Mouse (Mus musculus) forebrain, embryonic 13.5 days (tissue): ENCODE measurements around the gene Fam151a. TPM values are rescaled to one million over a fixed set of nuclear protein-coding genes. Genes with fewer than 3 reads are reported as not detected.
"Not testable (repeated sequence)": the region's sequence is repeated elsewhere in the genome, so short reads cannot be mapped to it uniquely, and the experiment has no call there.

Experiments used
- ATAC-seq: fragments of 200-750 bp; cut with Nextera tagmentation; 2 replicates; pipeline ENCODE4 v1.8.0; 2017
- H3K27ac ChIP-seq: fragments of 300-500 bp; sonication (generic); 2 replicates; pipeline ENCODE4 v1.5.1; 2015; ENCODE audit warnings: inconsistent platforms, mild to moderate bottlenecking, moderate library complexity
- H3K27me3 ChIP-seq: fragments of 300-500 bp; sonication (generic); 2 replicates; pipeline ENCODE4 v1.6.1; 2015; ENCODE audit warnings: mild to moderate bottlenecking, inconsistent platforms
- H3K36me3 ChIP-seq: fragments of 300-500 bp; sonication (generic); 2 replicates; pipeline ENCODE4 v1.6.1; 2015; ENCODE audit warnings: mild to moderate bottlenecking, inconsistent platforms; ENCODE audit not compliant: poor library complexity, severe bottlenecking
- H3K4me1 ChIP-seq: fragments of 300-500 bp; sonication (generic); 2 replicates; pipeline ENCODE4 v1.6.1; 2015; ENCODE audit warnings: inconsistent platforms
- H3K4me2 ChIP-seq: fragments of 300-500 bp; sonication (generic); 2 replicates; pipeline ENCODE4 v1.6.1; 2015; ENCODE audit warnings: inconsistent platforms, mild to moderate bottlenecking, moderate library complexity
- H3K4me3 ChIP-seq: fragments of 300-500 bp; sonication (generic); 2 replicates; pipeline ENCODE4 v1.5.1; 2015; ENCODE audit warnings: mild to moderate bottlenecking, inconsistent platforms
- H3K9ac ChIP-seq: fragments of 300-500 bp; sonication (generic); 2 replicates; pipeline ENCODE4 v1.6.1; 2015; ENCODE audit warnings: mild to moderate bottlenecking, inconsistent platforms
- H3K9me3 ChIP-seq: fragments of 300-500 bp; sonication (generic); replicated peaks from 2 replicates; pipeline ENCODE4 v1.6.1; 2016; ENCODE audit warnings: inconsistent platforms
- WGBS: fragments of 180-500 bp; shearing (Covaris S2); methylation state at CpG from one replicate; pipeline ENCODE4 v1.1.7; 2015; 5-methylcytosine and 5-hydroxymethylcytosine counted together
- polyA plus RNA-seq: library from polyadenylated mRNA; unstranded; fragments of >200 nt; fragmentation: Nextera tagmentation; extraction: Ambion mirVana; gene quantifications from 2 replicates; pipeline ENCODE4 v1.2.1, GENCODE M21; 2015

Gene Fam151a
- polyA plus RNA-seq, 1 experiment from 2014 or later: not detected

DNA sequence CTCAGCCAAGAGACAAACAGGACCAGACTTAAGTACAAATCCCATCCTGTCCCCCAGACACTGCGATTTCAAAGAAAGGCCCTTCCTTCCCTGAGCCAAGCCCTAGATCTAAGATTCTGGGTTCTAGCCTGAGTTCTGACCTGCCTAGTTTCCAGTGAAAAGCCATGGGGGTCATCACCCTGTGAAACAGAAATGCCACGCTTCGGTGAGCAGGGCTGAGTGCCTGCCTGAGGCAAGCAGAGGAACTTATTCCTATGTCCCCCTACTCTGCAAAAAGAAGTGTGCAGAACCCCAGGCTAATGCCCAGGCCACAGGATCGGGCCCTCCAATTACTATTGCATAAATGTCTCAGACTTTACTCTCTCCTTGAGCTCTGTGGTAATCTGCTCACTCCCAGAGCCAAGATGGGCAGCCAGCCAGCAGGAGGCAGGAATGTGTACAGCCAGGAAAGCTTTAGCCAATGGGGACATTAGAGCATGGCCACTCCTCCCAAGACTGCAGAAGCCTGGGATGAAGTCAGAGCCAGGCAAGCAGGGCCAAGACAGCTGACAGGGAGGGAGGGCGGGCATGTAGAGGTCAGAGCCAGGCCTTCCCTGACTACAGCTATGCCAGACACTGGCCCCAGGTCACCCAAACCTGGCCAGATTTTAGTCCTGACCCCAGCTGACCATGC is 44.6 kb downstream of the Fam151a start:
- Histone ChIP-seq H3K27ac (peak overlapping the region; percentile 68), H3K9me3 (no peaks in the 10 kb centered on the region), H3K4me3 (no peak overlapping the region), H3K4me2 (no peak overlapping the region), H3K36me3 (no peaks in the 10 kb centered on the region), H3K9ac (no peak overlapping the region), H3K27me3 (no peaks in the 10 kb centered on the region), H3K4me1 (peaks cover 54% of the 10 kb centered on the region)
- WGBS: 29% methylated on average over 5 of the region's 5 CpGs
- ATAC-seq: peak; percentile 81

DNA sequence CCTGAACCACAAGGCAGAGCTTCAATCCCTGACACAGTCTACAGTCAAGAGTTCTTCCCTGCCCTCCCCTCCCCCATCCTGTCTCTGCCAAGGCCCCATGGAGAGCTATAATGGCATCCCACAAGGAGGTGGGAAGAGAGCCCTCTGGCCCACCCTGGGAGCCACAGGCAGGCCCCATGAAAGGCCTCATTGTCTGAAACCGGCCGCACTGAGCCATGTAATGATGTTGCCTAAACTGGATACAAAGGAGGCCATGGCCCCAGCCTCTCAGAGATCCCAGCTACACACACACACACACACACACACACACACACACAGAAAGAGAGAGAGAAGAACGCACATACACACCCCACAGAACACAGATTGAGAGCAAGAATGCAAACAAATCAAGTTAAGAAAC is 46.4 kb downstream of the Fam151a start:
- no peaks in the 10 kb centered on the region for H3K36me3 ChIP-seq
- no peak overlapping the region for H3K4me2 ChIP-seq
- no peak overlapping the region for H3K27ac ChIP-seq
- H3K4me3 ChIP-seq: no peak overlapping the region
- peak; percentile 75 for ATAC-seq
- H3K9ac ChIP-seq: no peak overlapping the region
- H3K9me3 ChIP-seq: no peaks in the 10 kb centered on the region
- no peaks in the 10 kb centered on the region for H3K27me3 ChIP-seq
- peaks cover 56% of the 10 kb centered on the region for H3K4me1 ChIP-seq
- WGBS: 16% methylated on average over 3 of the region's 3 CpGs

DNA sequence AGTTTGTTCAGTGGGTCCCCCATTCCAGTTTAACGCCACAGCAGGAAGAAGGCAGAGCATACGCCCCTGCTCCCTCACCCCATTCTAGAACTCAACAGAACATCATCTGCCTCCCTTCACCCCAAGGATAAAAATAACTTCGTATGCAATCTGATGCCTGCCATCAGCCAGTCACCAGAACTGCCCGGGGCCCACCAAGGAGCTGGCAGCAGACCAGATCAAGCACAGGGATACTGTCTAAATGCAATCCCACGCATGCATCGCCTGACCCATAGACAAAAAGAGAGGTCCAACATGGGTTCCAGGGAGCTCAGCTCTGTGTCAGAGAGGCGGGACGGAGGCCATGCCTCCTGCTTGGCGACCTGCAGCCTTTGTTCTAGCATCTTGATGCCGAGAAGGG is 49.4 kb downstream of the Fam151a start:
- Histone ChIP-seq H3K4me1 (peaks cover 57% of the 10 kb centered on the region), H3K9me3 (no peaks in the 10 kb centered on the region), H3K27me3 (no peaks in the 10 kb centered on the region), H3K36me3 (no peaks in the 10 kb centered on the region), H3K27ac (no peak overlapping the region), H3K4me3 (no peak overlapping the region), H3K9ac (no peak overlapping the region), H3K4me2 (no peak overlapping the region)
- no peak for ATAC-seq
- WGBS: 63% methylated on average over 10 of the region's 10 CpGs

DNA sequence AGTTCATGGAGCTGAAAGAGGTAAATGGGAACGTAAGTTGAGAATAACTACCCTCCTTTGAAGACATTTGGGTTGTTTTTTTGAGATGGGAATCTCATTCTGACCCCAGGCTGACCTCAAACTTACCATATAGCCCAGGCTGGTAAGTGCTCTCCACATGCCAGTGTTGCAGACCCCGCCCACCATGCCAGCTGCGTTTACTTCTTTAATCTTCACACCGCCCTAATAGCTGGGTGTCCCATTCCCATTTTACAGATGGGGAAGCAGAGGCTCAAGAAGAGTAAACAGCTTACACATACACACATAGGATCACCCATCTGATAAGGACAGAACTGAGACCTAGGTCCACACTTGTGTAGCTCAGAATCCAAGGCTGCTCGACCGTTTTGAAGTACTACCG is 51.1 kb downstream of the Fam151a start:
- no peaks in the 10 kb centered on the region for H3K9me3 ChIP-seq
- no peaks in the 10 kb centered on the region for H3K36me3 ChIP-seq
- no peak overlapping the region for H3K4me3 ChIP-seq
- peaks cover 43% of the 10 kb centered on the region for H3K4me1 ChIP-seq
- no peaks in the 10 kb centered on the region for H3K27me3 ChIP-seq
- 0 out of 2 replicates have a peak overlapping the region, but pooled peaks have one; percentile 77 for H3K27ac ChIP-seq
- H3K4me2 ChIP-seq: no peak overlapping the region
- WGBS: 91% methylated on average over 7 of the region's 7 CpGs
- ATAC-seq: no peak
- no peak overlapping the region for H3K9ac ChIP-seq

DNA sequence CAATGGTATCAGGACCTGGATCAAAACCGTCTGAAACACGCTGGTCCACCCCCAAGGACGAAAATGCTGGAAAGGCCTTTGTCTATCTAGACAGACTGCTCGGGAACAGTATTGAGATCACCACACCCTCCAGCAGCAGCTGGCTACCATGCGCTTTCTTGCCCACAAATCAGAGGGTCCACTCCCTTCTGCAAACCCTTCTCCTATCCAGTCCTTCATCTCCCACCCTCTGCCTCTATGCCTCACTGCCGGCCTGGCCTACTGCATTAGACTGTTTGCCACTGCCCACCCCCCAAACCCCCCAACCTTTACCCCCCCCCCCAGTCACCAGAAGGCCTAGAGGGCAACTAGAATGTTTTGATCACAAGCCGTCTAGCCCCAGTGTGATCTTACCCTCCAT is 51.7 kb downstream of the Fam151a start:
- H3K9me3 ChIP-seq: no peaks in the 10 kb centered on the region
- no peaks in the 10 kb centered on the region for H3K27me3 ChIP-seq
- no peak overlapping the region for H3K4me2 ChIP-seq
- peak; percentile 54 for ATAC-seq
- 46% methylated on average over 7 of the region's 7 CpGs for WGBS
- no peak overlapping the region for H3K4me3 ChIP-seq
- peaks cover 42% of the 10 kb centered on the region for H3K4me1 ChIP-seq
- H3K36me3 ChIP-seq: no peaks in the 10 kb centered on the region
- no peak overlapping the region for H3K9ac ChIP-seq
- peak overlapping the region; percentile 77 for H3K27ac ChIP-seq

DNA sequence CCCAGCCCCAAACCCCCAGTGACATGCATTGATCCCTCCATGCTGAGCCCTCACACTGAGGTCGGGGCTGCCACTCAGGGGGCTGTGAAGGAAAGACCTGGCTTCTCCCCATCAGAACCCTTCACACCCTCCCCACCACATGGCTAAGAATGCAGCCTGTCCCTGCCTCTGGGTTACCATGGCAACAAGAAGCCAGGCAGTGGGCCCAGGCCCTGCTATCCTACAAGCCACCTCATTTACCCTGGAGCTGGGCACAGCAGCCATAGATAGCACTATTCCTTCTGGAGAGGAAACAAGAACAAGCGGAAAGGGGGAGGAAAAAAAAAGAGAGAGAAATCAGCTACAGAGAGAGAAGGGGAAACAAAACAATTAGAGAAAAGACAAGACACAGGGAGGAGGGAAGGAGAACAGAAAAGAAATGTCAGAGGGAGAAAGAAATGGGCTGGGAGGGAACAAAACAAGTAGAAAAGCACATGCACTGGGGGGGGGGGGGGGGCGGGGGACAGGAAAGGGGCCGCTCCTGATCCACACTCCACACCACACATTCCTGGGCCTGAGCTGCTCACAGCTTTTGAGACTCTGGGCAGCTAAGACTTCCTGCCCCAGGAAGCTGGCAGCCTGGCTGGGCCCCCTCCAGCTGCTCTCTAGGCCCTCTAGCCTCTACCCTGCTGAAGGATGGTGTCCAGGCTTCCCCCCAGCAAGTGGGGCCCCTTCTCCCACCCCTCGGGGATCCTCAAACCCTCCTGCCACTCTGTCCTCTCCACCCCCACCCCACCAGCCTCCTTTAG is 52.3 kb downstream of the Fam151a start:
- H3K9me3 ChIP-seq: no peaks in the 10 kb centered on the region
- H3K4me2 ChIP-seq: peak overlapping the region; percentile 12; the same call in 1 of the 2 replicates
- H3K9ac ChIP-seq: peak overlapping the region; percentile 28; the same call in 1 of the 2 replicates
- peaks cover 36% of the 10 kb centered on the region for H3K4me1 ChIP-seq
- H3K4me3 ChIP-seq: no peak overlapping the region
- 0 out of 2 replicates have a peak, but pooled peaks cover 2% of the 10 kb centered on the region for H3K27me3 ChIP-seq
- 0% methylated on average over 3 of the region's 5 CpGs for WGBS
- peak; percentile 92 for ATAC-seq
- no peaks in the 10 kb centered on the region for H3K36me3 ChIP-seq
- H3K27ac ChIP-seq: peak overlapping the region; percentile 77

DNA sequence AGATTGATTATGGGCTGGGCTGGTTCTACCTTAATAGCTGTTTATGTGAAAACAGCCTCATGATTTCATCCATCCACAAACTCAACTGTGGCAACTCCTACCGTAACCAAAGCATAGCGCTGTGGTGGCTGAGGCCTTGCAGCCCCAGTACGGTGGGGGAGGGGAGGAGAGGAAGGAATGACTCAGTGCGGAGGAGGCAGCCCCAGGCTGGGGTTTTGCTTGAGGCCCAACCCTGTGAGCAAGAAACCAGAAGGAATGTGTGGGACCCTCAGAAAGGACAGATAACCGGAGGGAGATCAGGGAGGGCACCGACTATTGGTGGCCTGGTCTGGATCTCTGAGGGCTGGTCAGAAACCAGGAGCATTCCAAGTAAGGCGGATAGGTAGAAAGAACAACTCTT is 54.1 kb downstream of the Fam151a start:
- ATAC-seq: no peak
- Histone ChIP-seq H3K9me3 (no peaks in the 10 kb centered on the region), H3K9ac (no peak overlapping the region), H3K27ac (no peak overlapping the region), H3K4me1 (peaks cover 34% of the 10 kb centered on the region), H3K4me3 (no peak overlapping the region), H3K36me3 (no peaks in the 10 kb centered on the region), H3K27me3 (0 out of 2 replicates have a peak, but pooled peaks cover 2% of the 10 kb centered on the region), H3K4me2 (no peak overlapping the region)
- WGBS: 72% methylated on average over 7 of the region's 7 CpGs

DNA sequence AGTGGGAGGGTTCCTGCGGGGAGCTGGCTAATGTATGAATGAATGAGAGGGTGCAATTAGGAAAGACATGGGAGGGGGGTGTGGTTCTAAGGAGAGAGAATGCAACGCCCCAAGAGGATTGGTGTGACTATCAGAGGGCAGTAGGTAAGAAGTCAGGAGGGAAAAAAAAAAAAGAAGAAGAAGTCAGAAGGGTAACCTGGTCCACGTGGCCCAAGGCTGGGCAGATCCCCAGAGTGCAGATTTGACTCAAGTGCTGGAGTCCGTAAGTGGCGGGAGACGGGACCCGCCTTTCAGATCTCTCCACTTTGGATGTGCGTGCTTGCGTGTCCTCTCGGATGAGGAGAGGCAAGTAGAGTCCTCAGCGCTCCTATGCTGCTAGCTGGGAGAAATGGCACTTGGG is 54.9 kb downstream of the Fam151a start:
- no peak for ATAC-seq
- 85% methylated on average over 11 of the region's 11 CpGs for WGBS
- Histone ChIP-seq H3K4me2 (no peak overlapping the region), H3K27me3 (0 out of 2 replicates have a peak, but pooled peaks cover 2% of the 10 kb centered on the region), H3K36me3 (no peaks in the 10 kb centered on the region), H3K9me3 (no peaks in the 10 kb centered on the region), H3K4me3 (no peak overlapping the region), H3K4me1 (peaks cover 29% of the 10 kb centered on the region), H3K27ac (no peak overlapping the region), H3K9ac (no peak overlapping the region)

DNA sequence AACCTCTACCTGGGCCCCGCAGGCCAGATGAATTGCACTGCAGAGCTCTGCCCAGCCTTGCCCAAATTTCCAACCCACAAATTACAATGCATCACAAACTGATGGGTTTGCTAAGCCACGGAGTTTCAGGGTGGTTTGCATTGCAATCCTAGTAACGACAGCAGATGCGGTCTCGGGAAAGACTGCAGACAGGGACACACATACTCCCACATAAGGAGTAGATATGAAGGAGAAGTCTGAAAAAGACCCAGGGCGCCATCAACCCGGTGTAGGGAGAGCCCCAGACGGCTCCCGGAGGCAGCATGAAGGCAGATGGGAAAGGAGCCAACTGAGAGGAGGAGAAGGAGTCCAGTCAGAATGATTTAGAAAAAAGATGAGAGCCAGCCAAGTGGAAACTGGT is 56.0 kb downstream of the Fam151a start:
- Histone ChIP-seq H3K27me3 (0 out of 2 replicates have a peak, but pooled peaks cover 2% of the 10 kb centered on the region), H3K4me2 (no peak overlapping the region), H3K4me3 (no peak overlapping the region), H3K36me3 (no peaks in the 10 kb centered on the region), H3K9ac (no peak overlapping the region), H3K9me3 (no peaks in the 10 kb centered on the region), H3K4me1 (peaks cover 29% of the 10 kb centered on the region), H3K27ac (no peak overlapping the region)
- ATAC-seq: no peak
- WGBS: 62% methylated on average over 9 of the region's 9 CpGs

DNA sequence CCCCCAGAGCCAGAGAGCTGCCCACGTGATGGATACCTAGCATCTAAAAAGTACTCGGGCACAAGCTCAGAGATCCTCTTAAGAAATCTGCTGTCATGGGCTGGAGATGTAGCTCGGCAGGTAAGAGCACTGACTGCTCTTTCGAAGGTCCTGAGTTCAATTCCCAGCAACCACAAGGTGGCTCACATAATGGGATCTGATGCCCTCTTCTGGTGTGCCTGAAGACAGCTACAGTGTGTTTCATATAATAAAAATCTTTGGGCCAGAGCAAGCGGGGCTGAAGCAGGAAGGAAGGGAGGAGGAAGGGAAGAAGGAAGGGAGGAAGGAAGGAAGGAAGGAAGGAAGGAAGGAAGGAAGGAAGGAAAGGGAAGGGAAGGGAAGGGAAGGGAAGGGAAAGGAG is 56.5 kb downstream of the Fam151a start:
- WGBS: 83% methylated on average over 5 of the region's 5 CpGs
- not testable (repeated sequence) for H3K9ac ChIP-seq, H3K9me3 ChIP-seq, H3K4me3 ChIP-seq, H3K27ac ChIP-seq, H3K36me3 ChIP-seq, ATAC-seq, H3K4me2 ChIP-seq, H3K27me3 ChIP-seq
- H3K4me1 ChIP-seq: peaks cover 26% of the 10 kb centered on the region

DNA sequence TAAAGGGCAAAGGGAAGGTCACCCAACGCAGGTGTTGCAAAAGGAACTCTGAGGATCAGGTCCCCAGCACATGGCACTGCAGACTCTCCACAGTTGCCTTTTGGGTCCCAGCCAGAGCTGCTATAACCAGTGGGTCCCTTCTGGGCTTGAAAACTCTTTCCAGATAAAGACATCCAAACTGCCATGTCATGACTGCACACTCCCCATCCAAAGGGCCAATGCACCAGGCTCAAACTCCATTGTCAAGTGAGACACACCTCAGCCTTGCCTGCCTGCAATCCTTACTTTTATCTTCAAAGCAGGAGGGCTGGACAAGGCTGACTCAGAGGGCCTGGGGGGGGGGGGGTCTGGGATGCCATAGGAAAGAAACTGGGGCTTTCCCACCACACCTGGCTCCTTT is 57.2 kb downstream of the Fam151a start:
- no peak overlapping the region for H3K4me2 ChIP-seq
- no peaks in the 10 kb centered on the region for H3K36me3 ChIP-seq
- no peak overlapping the region for H3K27ac ChIP-seq
- no peak overlapping the region for H3K9ac ChIP-seq
- WGBS: 88% methylated on average over 1 of the region's 1 CpGs
- H3K27me3 ChIP-seq: 0 out of 2 replicates have a peak, but pooled peaks cover 2% of the 10 kb centered on the region
- peaks cover 18% of the 10 kb centered on the region for H3K4me1 ChIP-seq
- ATAC-seq: no peak
- H3K4me3 ChIP-seq: no peak overlapping the region
- no peaks in the 10 kb centered on the region for H3K9me3 ChIP-seq

DNA sequence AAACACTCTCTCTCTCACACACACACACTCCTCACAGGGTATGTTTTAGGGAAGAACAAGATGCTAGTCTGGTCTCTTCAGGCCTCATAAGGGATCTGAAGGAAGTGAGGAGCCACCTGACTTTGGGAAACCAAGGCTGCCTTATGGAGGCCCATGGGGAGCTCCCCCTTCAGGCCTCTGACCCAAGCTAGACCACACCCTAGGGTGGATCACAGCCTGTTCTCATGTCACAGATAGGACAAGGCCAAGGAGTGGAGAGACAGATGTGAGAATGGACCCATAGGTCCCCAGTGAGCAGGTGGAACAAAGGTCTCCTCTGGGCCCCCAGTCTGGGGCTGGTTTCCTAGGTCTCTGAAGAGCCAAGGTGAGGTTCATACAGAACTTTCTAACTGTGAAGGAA is 58.6 kb downstream of the Fam151a start:
- ATAC-seq: no peak
- H3K4me2 ChIP-seq: no peak overlapping the region
- H3K27ac ChIP-seq: no peak overlapping the region
- H3K4me1 ChIP-seq: peaks cover 7% of the 10 kb centered on the region; the same call in 1 of the 2 replicates
- no peaks in the 10 kb centered on the region for H3K9me3 ChIP-seq
- H3K4me3 ChIP-seq: no peak overlapping the region
- 0 out of 2 replicates have a peak, but pooled peaks cover 2% of the 10 kb centered on the region for H3K27me3 ChIP-seq
- no peak overlapping the region for H3K9ac ChIP-seq
- H3K36me3 ChIP-seq: no peaks in the 10 kb centered on the region
